Mouse (Mus musculus) neural tube, embryonic 15.5 days (tissue): ENCODE data around the gene Dcst2. TPM values are rescaled to one million over a fixed set of nuclear protein-coding genes. Genes with fewer than 3 reads are reported as not detected.

Experiments used
- ATAC-seq: fragments of 200-750 bp; cut with Nextera tagmentation; 2 replicates; pipeline ENCODE4 v1.8.0; 2017; ENCODE audit warnings: mild to moderate bottlenecking, moderate TSS enrichment, moderate library complexity; ENCODE audit not compliant: low FRiP score
- H3K27ac ChIP-seq: fragments of 300-500 bp; sonication (generic); replicated peaks from 2 replicates; pipeline ENCODE4 v1.5.1; 2015; ENCODE audit warnings: mild to moderate bottlenecking, inconsistent platforms
- H3K27me3 ChIP-seq: fragments of 300-500 bp; sonication (generic); replicated peaks from 2 replicates; pipeline ENCODE4 v1.6.1; 2015; ENCODE audit warnings: inconsistent platforms
- H3K36me3 ChIP-seq: fragments of 300-500 bp; sonication (generic); 2 replicates; pipeline ENCODE4 v1.6.1; 2015; ENCODE audit warnings: inconsistent platforms
- H3K4me1 ChIP-seq: fragments of 300-500 bp; sonication (generic); 2 replicates; pipeline ENCODE4 v1.6.1; 2015; ENCODE audit warnings: inconsistent platforms
- H3K4me2 ChIP-seq: fragments of 300-500 bp; sonication (generic); 2 replicates; pipeline ENCODE4 v1.6.1; 2015; ENCODE audit warnings: inconsistent platforms, mild to moderate bottlenecking, moderate library complexity
- H3K4me3 ChIP-seq: fragments of 300-500 bp; sonication (generic); replicated peaks from 2 replicates; pipeline ENCODE4 v1.5.1; 2015; ENCODE audit warnings: mild to moderate bottlenecking, inconsistent platforms
- H3K9ac ChIP-seq: fragments of 300-500 bp; sonication (generic); replicated peaks from 2 replicates; pipeline ENCODE4 v1.6.1; 2015; ENCODE audit warnings: mild to moderate bottlenecking, inconsistent platforms
- H3K9me3 ChIP-seq: fragments of 300-500 bp; sonication (generic); replicated peaks from 2 replicates; pipeline ENCODE4 v1.6.1; 2016; ENCODE audit warnings: inconsistent platforms
- WGBS: fragments of 180-500 bp; shearing (Covaris S2); methylation state at CpG from one replicate; pipeline ENCODE4 v1.1.7; 2015; ENCODE audit warnings: mixed read lengths; 5-methylcytosine and 5-hydroxymethylcytosine counted together
- polyA plus RNA-seq: library from polyadenylated mRNA; unstranded; fragments of >200 nt; fragmentation: Nextera tagmentation; extraction: Ambion mirVana; gene quantifications from 2 replicates; pipeline ENCODE4 v1.2.1, GENCODE M21; 2015

Gene Dcst2
- polyA plus RNA-seq, 1 experiment from 2014 or later: 0.26 TPM

- Histone ChIP-seq H3K9ac (peak overlapping the region; percentile 76), H3K4me2 (peak overlapping the region; percentile 95), H3K27me3 (0 out of 2 replicates have a peak, but pooled peaks cover 5% of the 10 kb centered on the region), H3K4me3 (peak overlapping the region; percentile 75), H3K36me3 (peaks cover 11% of the 10 kb centered on the region; the same call in 1 of the 2 replicates), H3K27ac (peak overlapping the region; percentile 90), H3K4me1 (peaks cover 26% of the 10 kb centered on the region), H3K9me3 (no peaks in the 10 kb centered on the region)
- ATAC-seq: peak; percentile 42; the same call in 1 of the 2 replicates
- WGBS: 1% methylated on average over 38 of the region's 38 CpGs
Observed at GRCm38 (mm10) chr3:89348911-89349868, 12.6 kb upstream of the Dcst2 start.

GRCm38 (mm10) chr3:89349869-89350501 lies 11.8 kb upstream of the Dcst2 start, which contains the start of gene Adam15:
TSS of gene Adam15 (minus strand) at chr3:89349996.
- WGBS: under 1% methylated on average over 56 of the region's 59 CpGs
- 0 out of 2 replicates have a peak, but pooled peaks cover 5% of the 10 kb centered on the region for H3K27me3 ChIP-seq
- H3K4me1 ChIP-seq: peaks cover 26% of the 10 kb centered on the region
- H3K36me3 ChIP-seq: peaks cover 10% of the 10 kb centered on the region; the same call in 1 of the 2 replicates
- H3K4me3 ChIP-seq: peak within 1 kb of the TSS; percentile 75
- peak within 1 kb of the TSS; percentile 76 for H3K9ac ChIP-seq
- H3K27ac ChIP-seq: peak within 1 kb of the TSS; percentile 90
- H3K4me2 ChIP-seq: peak within 1 kb of the TSS; percentile 95
- H3K9me3 ChIP-seq: no peaks in the 10 kb centered on the region
- ATAC-seq: peak; percentile 96

- ATAC-seq: no peak
- 0 out of 2 replicates have a peak, but pooled peaks cover 5% of the 10 kb centered on the region for H3K27me3 ChIP-seq
- 0 out of 2 replicates have a peak overlapping the region, but pooled peaks have one; percentile 95 for H3K4me2 ChIP-seq
- H3K36me3 ChIP-seq: 0 out of 2 replicates have a peak, but pooled peaks cover under 1% of the 10 kb centered on the region
- H3K4me3 ChIP-seq: no peak overlapping the region
- peaks cover 26% of the 10 kb centered on the region for H3K4me1 ChIP-seq
- H3K9me3 ChIP-seq: no peaks in the 10 kb centered on the region
- no peak overlapping the region for H3K27ac ChIP-seq
- no peak overlapping the region for H3K9ac ChIP-seq
- 78% methylated on average over 5 of the region's 5 CpGs for WGBS
Observed at GRCm38 (mm10) chr3:89351271-89351670, 10.5 kb upstream of the Dcst2 start.

GRCm38 (mm10) chr3:89354816-89355511 lies 6.8 kb upstream of the Dcst2 start:
- Histone ChIP-seq H3K27ac (no peak overlapping the region), H3K36me3 (no peaks in the 10 kb centered on the region), H3K9me3 (no peaks in the 10 kb centered on the region), H3K4me1 (peaks cover 12% of the 10 kb centered on the region), H3K4me3 (no peak overlapping the region), H3K4me2 (no peak overlapping the region), H3K27me3 (0 out of 2 replicates have a peak, but pooled peaks cover 3% of the 10 kb centered on the region), H3K9ac (no peak overlapping the region)
- ATAC-seq: no peak
- WGBS: 20% methylated on average over 5 of the region's 5 CpGs

GRCm38 (mm10) chr3:89355512-89355902 lies 6.3 kb upstream of the Dcst2 start:
- 83% methylated on average over 6 of the region's 6 CpGs for WGBS
- H3K27ac ChIP-seq: no peak overlapping the region
- no peak for ATAC-seq
- no peaks in the 10 kb centered on the region for H3K9me3 ChIP-seq
- H3K9ac ChIP-seq: no peak overlapping the region
- H3K36me3 ChIP-seq: no peaks in the 10 kb centered on the region
- 0 out of 2 replicates have a peak, but pooled peaks cover 3% of the 10 kb centered on the region for H3K27me3 ChIP-seq
- no peak overlapping the region for H3K4me2 ChIP-seq
- peaks cover 8% of the 10 kb centered on the region for H3K4me1 ChIP-seq
- no peak overlapping the region for H3K4me3 ChIP-seq

GRCm38 (mm10) chr3:89356029-89356428 lies 5.7 kb upstream of the Dcst2 start:
- no peak overlapping the region for H3K4me3 ChIP-seq
- H3K9ac ChIP-seq: no peak overlapping the region
- H3K4me2 ChIP-seq: no peak overlapping the region
- WGBS: 75% methylated on average over 9 of the region's 9 CpGs
- no peak overlapping the region for H3K27ac ChIP-seq
- H3K9me3 ChIP-seq: no peaks in the 10 kb centered on the region
- H3K36me3 ChIP-seq: no peaks in the 10 kb centered on the region
- no peak for ATAC-seq
- H3K27me3 ChIP-seq: 0 out of 2 replicates have a peak, but pooled peaks cover 3% of the 10 kb centered on the region
- H3K4me1 ChIP-seq: peaks cover 4% of the 10 kb centered on the region; the same call in 1 of the 2 replicates

- no peaks in the 10 kb centered on the region for H3K36me3 ChIP-seq
- no peaks in the 10 kb centered on the region for H3K27me3 ChIP-seq
- no peak overlapping the region for H3K9ac ChIP-seq
- H3K4me2 ChIP-seq: no peak overlapping the region
- no peaks in the 10 kb centered on the region for H3K9me3 ChIP-seq
- ATAC-seq: no peak
- no peaks in the 10 kb centered on the region for H3K4me1 ChIP-seq
- no peak overlapping the region for H3K4me3 ChIP-seq
- no peak overlapping the region for H3K27ac ChIP-seq
- WGBS: 66% methylated on average over 6 of the region's 6 CpGs
Observed at GRCm38 (mm10) chr3:89359630-89360029, 2.1 kb upstream of the Dcst2 start.

GRCm38 (mm10) chr3:89360237-89360636 lies 1.5 kb upstream of the Dcst2 start:
- WGBS: 78% methylated on average over 3 of the region's 3 CpGs
- Histone ChIP-seq H3K9ac (no peak overlapping the region), H3K4me3 (no peak overlapping the region), H3K36me3 (no peaks in the 10 kb centered on the region), H3K4me2 (no peak overlapping the region), H3K4me1 (no peaks in the 10 kb centered on the region), H3K27me3 (no peaks in the 10 kb centered on the region), H3K27ac (no peak overlapping the region), H3K9me3 (no peaks in the 10 kb centered on the region)
- no peak for ATAC-seq

- Histone ChIP-seq H3K27ac (no peak overlapping the region), H3K27me3 (no peaks in the 10 kb centered on the region), H3K4me2 (no peak overlapping the region), H3K9ac (no peak overlapping the region), H3K9me3 (no peaks in the 10 kb centered on the region), H3K36me3 (no peaks in the 10 kb centered on the region), H3K4me1 (no peaks in the 10 kb centered on the region), H3K4me3 (no peak overlapping the region)
- WGBS: 65% methylated on average over 8 of the region's 8 CpGs
- ATAC-seq: no peak
Observed at GRCm38 (mm10) chr3:89364631-89365030, 2.9 kb downstream of the Dcst2 start.

- H3K9me3 ChIP-seq: no peaks in the 10 kb centered on the region
- H3K4me2 ChIP-seq: no peak within 1 kb of the TSS
- no peaks in the 10 kb centered on the region for H3K4me1 ChIP-seq
- no peaks in the 10 kb centered on the region for H3K27me3 ChIP-seq
- no peaks in the 10 kb centered on the region for H3K36me3 ChIP-seq
- no peak within 1 kb of the TSS for H3K9ac ChIP-seq
- no peak for ATAC-seq
- WGBS: 88% methylated on average over 11 of the region's 11 CpGs
- no peak within 1 kb of the TSS for H3K27ac ChIP-seq
- H3K4me3 ChIP-seq: no peak within 1 kb of the TSS
Observed at GRCm38 (mm10) chr3:89365153-89365485, 3.3 kb downstream of the Dcst2 start, which contains the start of gene Dcst1. TSS of gene Dcst1 (minus strand) at chr3:89365253.
